Mouse (Mus musculus) thymus, postnatal 14 days (tissue): Measurements from ENCODE around the gene Ftsj3.

ENCODE experiments used
- DNase-seq: peaks from one replicate; pipeline ENCODE4 v3.0.0; 2021

Ftsj3 gene

DNA sequence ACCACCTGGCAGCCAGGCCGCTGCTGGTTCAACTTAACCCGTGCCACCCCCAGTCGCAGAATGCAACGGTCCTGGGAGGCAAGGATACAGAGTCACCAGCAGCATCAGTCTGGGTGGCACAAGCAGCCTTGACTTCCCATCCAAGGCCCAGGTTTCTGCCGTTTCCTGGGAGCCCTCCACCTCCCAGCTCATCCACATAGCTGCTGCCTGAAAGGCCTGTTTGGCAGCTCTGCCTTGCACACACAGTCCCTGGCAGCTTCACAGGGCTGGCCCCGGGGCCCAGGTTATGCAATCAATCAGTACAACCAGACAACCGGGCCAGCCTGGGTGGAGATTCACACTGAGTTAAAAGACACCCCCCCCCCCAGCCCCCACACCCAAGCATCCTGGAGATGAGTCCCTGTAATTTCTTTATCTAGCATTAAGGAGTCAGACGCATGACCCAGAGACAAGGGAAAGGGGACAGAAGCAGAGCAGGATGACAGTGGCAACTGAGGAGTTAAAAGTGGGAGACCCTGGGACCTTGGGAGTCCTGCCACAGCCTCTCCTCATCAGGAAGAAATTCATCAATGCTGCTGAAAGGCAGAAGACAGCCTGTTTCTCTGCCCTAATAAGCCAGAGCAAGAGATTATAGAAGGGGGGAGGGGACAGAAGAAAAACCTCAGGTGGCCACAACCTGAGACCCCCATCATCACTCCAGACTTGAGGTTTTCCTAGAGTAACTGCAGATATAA lies 12.6 kb upstream of the Ftsj3 start:
- DNase-seq = peak; percentile 25

DNA sequence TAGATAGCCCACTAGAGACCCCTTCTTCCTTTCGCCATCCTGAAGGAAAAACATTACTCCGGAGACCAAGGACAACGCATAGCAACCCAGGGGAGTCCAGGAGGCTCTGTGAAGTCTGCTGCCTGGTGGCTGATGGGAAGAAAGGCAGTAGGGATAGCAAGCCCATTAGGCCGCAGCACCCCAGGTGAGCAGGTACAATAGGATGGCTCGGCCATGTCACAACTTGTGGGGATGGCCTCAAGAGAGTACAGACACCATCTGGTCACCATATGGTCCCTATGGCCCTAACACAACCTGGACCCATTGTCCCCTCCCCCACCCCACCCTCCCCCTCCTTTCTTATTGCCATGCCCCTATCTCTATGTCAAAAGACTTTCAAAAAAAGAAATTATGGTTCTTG lies 12.0 kb upstream of the Ftsj3 start:
- peak; percentile 3 for DNase-seq

DNA sequence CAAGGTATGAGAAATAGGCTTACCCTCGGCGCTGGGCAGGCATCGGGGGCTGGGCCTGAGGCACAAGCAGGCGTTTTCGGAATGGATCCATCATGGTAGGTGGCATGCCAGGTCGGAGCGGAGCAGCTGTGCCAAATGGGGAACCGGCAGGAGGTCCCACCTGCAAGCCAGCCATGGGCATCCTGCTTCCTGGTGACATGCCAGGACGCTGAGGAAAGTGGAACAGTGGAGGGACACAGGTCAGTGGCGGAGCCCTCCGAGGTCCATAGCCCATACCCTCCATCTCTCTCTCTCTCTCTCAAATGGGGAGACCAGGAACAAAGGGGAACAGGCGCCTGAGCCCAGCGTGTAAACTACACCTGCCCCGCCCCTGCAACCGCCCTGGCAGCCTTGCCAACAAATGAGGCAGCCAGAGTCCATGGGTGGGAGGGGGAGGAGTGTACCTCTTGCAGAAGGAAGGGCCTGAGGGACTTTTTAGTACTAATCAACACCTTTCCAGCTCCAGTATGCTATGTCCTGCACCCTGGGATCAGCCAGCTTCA lies 11.5 kb upstream of the Ftsj3 start:
- peak; percentile 39 for DNase-seq

DNA sequence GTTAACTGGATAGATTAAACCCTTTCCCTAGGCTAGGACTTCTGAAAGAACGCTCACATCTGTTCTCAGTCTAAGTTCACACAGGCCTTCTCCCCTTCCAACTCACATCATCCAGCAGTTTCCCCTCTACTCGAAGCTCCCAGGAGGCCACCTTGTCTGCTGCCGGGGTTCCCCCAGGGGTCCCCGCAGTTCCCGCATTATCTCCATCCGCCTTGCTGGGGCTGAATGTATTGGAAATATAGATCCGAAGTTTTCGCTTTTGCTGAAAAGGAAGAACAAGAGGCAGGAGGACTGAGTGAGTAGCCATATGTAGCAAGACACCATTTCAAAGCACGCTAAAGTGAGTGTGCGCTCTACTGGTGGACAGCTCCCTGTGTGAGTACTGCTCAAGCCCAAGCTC lies 10.6 kb upstream of the Ftsj3 start:
- no peak for DNase-seq

DNA sequence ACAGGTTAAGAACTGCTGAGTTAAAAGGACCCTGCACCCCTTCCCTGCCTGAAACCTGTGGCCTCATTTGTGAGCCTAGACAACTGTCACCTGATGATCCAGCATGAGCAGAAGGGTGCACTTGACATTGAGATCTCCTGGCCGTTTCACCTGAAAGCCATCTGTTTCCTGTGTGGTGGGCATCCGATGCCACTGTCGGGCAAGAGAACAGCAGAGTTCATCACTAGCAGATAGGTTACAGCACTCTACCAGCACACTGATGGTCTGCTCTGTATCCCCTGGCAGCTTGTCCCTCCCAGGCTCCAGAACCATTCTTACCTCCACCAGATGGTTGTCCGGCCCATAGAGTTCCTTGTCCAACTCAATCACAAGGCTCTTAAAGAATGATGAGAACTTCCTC lies 9.7 kb upstream of the Ftsj3 start:
- no peak for DNase-seq

DNA sequence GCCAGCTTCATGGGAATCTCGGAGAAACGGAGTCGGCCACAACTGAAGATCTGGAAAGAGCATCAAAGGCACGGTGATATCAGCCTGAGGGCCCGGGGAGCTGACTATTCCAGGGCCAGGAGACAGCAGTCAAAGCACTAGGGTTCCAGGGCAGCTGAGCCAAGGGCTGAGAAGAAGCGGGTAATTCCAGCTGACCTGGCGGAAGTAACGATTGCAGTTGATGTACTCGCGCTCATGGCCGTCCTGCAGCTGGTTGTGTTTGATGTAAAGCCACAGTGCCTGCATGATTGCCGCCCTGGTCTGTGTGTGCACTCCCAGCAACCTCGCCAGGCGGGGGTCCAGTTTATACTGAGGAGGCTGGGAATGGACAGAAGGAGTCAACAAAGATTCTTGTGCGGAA lies 9.1 kb upstream of the Ftsj3 start:
- no peak for DNase-seq

DNA sequence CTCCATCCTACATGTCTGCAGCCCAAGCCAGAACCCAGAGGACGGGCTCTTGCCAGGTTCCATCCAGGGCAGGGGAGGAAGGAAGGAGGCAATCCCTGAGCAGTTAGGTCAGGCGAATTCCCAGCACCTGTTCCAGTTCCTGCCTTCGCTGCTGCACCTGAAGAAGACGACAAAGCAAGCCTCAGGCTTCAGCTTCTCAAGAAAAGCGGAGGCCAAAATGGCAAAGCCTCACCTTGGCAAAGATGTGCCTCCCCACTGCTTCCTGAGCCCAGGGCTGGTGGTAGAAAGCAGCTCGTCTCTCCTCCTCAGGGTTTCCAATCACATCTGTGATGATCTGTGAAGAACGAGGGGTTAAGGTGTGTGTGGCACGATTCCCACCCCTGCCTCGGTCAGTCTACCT lies 8.1 kb upstream of the Ftsj3 start:
- DNase-seq = no peak

DNA sequence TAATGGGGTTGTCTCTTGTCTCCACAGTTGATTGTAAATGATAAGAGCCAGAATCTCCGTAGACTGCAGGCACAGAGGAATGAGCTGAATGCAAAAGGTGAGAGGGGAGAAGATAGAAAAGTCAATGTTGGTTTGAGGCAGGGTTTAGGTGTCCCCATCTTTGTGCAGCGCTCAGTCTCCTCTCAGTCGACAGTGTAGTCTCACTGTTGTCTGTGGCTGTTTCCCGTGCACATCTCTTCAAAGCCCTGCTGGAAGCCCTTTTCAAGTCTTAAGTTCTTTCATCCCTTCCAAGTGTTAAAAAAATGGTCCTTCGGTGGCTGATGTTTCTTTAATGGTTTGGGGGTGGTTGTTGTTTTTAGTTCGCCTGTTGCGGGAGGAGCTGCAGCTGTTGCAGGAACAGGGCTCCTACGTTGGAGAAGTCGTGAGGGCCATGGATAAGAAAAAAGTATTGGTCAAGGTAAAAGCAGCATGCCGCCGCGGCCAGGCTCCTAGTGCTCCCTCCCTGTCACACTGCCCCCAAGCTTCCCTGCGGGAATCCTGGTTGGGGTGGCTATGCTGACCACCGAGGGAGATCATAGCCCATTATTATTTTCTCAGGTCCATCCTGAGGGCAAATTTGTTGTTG lies 5.1 kb upstream of the Ftsj3 start:
- no peak for DNase-seq

DNA sequence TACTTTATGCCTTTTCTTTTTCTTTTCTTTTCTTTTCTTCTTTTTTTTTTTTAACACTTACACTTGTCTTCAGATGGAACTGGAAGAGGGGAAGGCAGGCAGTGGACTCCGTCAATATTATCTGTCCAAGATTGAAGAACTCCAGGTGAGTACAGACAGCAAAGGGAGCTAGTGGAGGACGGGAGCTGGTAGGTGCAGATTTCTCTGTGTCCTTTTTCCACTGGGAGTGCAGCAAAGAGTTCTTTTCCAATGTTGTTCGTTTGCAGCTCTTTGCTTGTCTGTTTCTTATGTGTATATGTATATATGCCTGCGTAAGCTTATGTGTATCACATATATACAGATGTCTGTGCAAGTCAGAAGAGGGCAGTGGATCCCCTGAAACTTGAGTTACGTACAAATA lies 896 bp upstream of the Ftsj3 start:
- DNase-seq = peak; percentile 51

DNA sequence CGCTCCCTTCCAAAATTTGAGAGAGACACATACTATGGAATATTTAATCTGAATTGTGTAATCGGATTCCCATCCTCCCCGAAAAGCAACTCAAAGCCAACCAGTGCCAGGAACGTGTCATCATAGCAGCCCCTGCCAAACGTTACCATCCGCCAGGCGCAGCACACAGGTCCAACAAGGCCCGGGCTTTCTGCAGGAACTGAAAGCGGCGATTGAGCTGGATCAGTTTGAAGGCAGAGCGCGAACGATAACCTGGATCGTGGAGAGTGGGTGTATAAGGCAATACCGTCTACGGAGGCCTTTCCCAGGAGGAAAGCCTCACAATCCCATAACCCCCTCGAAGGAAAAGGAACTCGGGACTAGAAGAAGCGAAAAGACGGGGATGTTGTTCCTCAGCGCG lies 705 bp downstream of the Ftsj3 start:
- DNase-seq = no peak

DNA sequence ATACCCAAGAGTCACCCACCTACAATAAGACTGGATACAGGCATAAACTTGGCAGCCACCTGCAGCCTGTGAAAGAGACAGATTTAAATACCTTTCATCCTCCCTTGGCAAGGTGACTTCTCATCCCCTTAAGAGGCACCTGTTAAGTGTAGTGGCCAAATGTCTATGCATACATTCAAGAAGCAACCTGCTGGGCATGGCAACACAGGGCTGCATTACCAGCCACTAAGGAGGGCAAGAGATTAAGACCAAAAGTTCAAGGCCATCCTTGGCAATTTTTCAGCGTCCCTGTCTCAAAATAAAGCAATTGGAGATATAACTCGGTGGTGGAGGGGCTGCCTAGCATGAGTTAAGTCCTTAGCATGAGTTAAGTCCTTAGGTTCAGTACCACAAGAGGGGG lies 1.1 kb downstream of the Ftsj3 start:
- no peak for DNase-seq

DNA sequence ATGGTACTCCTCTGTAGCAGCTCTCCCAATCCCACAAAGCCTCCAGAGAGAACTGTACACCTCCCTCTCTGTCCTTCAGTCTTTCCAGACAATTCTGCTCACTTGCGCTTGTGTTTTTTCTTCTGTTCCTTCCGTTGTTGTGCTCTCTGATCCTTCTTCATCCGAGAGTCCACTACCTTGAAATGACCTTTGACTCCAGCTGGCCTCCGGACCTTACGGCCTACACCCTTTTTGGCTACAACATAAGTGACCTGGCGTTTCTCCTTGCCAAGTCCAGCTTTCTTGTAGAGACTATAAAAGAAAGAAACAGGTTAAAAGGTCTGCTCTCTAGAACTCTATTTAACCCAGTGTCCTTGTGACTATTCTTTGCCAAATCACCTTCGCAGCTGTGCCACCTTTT lies 6.6 kb downstream of the Ftsj3 start:
- no peak for DNase-seq

DNA sequence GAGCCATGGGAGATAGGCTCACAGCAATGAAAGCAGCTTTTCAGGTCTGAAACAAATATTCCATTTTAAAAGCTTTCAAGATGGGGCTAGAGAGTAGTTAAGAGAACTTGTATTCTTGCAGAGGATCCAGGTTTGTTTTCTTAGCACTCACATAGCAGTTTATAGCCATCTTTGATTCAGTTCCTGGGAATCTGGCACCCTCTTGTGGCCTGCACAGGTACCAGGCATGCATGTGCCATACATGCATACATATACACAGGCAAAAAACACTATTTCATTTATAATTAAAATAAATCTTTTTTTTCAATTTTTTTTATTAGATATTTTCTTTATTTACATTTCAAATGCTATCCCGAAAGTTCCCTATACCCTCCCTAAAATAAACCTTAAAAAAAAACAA lies 9.0 kb downstream of the Ftsj3 start:
- peak; percentile 40 for DNase-seq

DNA sequence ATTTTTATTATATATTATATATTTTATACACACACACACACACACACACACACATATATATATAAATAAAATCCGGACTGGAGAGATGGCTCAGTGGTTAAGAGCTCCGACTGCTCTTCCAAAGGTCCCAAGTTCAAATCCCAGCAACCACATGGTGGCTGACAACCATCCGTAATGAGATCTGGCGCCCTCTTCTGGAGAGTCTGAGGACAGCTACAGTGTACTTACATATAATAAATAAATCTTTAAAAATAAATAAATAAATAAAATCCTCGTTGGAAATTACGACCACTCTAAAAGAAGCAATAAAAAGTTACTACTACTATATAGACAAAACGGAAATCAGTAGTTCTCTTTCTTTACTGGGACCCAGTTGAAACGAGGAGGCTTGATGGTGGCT lies 21.9 kb downstream of the Ftsj3 start:
- peak; percentile 22 for DNase-seq

DNA sequence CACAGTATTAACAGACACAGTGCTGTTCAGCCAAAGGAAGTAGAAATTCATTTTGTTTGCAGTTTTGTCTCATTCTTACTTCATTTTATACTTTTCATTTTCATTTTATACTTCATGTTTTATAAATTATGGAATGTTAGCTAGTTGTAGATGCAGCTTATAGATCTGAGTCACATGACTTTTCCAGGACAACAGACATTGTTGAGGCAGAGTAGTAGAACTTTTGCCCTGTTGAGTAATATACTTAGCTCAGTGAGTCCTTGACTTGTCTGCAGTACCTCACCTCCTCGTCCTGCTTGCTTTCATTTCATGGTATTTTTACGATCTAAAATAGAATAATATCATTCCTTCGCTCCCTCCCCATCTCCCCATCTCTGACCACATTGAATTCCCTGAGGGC lies 35.3 kb downstream of the Ftsj3 start:
- DNase-seq = no peak

DNA sequence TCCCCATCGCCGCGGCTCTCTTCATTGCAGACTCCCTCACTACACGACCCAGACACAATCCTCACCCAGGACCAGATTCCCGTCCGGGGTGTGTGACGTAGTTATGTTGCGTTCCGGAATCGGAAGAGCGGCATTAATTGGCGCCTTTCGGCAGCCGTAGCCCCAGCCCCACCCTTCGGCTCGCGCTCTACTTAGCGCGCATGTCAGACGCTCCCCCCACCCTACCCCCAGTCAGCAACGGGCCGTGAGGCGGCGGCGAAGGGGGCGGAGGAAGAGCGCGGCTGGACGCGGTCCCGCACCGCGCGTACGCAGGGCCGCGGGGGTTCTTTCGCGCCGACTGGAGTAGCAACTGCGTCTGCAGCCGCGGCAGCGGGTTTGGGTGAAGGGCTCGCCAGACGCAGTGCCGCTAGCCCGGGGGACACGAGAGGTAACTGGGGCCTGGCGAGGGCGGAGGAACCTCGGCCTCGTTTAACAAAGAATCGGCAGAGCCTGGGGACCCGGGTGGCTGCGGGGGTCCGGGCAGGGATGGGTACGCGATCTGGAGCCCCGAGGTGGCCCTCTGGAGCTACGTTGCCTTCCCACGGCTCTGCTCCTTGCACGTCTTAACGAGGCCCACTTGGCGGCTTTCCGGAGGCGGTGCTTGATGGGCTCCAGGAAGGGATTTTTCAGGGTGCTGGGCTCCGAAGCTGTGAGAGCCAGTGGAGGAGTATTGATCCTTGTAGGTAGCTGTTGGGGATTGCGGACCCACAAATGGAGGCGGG lies 39.0 kb downstream of the Ftsj3 start, which contains the start of gene Ddx42:
Gene Ddx42, plus strand, starts transcription at position 197 of the 761 bp plus-strand sequence.
- peak; percentile 93 for DNase-seq

DNA sequence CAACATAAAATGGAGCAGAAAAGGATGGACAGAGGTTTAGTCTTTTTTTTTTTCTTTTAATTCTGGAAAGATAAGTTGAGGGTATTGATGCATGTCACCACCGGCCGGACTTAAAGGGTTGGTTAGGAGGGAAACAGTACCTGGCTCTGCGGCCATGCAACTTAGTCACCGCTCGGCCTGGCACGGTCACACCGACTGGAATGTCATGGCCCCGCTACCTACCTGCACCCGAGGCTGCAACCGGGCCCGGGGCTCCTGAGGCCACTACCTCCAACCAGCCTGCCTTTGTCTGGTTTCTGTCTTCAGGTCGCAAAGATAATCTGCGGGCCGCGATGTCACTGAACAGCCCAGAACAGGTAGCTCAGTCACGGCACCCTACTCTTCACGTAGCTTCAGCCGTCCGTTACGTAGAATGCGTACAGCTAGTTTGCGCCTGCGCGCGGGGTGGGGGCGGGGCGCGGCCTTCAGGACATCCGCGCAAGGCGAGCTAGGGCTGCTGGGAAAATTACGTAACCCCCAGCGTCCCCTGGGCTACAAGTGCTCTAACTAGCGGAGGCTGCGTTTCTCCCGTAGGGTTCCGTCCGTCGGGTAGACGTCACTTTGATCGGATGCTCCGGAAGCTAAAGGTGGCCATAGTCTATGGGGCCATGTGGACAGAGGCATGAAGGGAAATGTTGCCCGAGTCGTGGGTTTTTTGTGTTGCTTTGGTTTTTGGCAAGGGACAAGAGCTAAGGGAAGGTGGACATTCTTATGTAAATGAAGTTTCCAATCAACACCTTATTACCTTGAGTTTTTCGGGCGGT lies 39.8 kb downstream of the Ftsj3 start, which contains the start of gene Ccdc47:
Gene Ccdc47, minus strand, starts transcription at position 418 of the 803 bp plus-strand sequence.
- DNase-seq = peak; percentile 93

DNA sequence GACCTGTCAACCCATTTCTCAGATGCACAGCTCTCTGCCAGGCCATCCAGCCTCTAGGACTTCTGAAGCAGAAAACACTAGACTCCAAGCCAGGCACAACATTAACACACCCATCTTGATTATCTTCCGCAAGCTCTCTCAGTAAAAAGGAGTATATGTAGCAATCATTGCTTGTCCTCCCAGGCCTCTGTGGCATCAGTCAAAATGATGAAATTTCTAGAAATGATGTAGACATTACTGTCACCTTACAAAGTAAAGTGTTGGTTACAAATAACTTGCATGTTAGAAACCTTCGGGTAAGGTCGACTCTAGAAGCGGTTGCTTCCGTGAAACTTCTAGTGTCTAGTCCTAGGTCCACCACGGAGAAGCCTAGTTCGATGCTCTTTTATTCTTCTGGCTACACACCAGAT lies 40.4 kb downstream of the Ftsj3 start:
- DNase-seq = no peak

DNA sequence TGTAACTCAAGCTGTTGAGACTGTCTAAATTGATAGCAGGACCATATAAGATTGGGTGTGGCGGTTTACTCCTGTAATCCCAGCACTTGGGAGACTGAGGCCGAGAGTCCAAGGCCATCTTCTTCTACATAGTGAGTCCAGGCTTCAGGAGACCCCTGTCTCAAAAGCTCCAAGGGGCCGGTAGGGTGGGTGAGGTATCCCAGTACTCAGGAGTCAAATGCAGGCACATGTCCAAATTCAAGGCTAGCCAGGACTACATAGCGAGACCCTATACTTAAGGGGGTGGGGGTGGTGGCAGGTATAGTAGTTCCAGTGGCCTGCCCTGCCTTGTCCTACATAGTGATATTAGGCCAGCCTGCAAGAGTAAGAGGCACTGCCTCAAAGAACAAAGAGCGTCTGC lies 41.0 kb downstream of the Ftsj3 start:
- DNase-seq = no peak

DNA sequence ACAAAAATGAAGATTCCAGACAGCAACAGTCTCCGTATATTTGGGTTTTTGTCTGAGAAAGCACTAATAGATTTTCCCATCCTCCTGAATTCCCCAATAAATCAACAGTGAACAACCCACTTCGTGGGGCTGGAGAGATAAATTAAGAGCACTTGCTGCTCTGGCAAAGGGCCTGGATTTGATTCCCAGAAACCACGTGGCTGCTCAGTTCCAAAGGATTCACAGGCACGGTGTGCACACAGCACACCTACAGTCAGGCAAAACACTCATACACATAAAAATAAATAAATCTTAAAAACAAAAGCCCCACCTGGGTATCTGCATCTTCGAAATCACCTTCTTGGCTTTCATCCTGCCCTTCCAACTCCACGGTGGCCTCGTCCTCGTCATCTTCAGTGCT lies 43.1 kb downstream of the Ftsj3 start:
- no peak for DNase-seq

DNA sequence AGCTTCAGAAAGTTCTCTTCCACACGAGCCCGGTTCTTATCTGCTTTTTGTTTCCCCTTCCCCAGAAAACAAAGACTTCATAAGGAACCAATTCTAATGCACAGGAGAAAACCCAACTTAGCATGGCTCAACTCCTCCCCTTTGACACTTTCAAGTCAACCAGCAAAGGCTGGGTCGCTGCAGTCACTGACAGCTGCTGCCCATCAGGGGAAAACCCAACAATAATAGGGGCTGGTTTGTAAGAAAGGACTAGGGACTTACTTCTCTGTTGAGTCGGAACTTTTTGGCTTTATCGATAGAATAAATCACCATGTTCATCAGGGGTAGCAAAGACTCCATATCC lies 53.8 kb downstream of the Ftsj3 start, which contains the start of gene Strada:
Gene Strada, minus strand, starts transcription at position 46 of the 343 bp plus-strand sequence.
- DNase-seq = no peak

DNA sequence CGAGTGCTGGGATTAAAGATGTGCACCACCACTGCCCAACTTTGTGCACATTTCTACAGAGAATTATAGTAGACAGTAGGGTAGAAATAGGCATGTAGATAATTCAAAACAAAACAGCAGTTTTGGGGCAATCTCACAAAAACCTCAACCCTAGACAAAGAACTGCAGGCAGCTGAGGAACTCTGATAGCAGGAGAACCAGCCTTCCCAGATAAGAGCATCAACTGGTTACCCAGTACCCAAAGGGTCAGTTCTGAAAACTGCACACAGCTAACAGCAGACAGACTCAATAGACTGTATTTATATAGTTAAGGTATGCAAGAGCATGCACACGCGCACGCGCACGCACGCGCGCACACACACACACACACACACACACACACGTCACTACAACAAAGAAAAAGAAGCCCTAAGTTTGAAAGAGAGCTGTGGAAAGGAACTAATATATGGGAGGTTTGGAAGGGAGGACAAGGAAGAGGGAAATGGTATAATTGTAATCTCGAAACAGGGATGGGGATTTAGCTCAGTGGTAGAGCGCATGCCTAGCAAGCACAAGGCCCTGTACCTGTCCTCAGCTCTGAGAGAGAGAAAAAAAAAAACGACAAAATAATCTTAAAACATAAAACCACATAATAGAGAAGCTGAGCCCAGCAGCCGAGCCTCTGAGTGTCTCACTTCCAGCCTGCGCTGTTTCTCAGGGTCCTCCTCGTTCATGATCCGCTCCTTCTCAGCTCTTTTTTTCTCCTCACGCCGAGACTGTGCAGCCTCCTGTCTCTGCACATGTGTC lies 54.3 kb downstream of the Ftsj3 start:
- DNase-seq = no peak
